Mouse (Mus musculus): ENCODE data around the gene Trak1. TPM values are rescaled to one million over a fixed set of nuclear protein-coding genes. Genes with fewer than 3 reads are reported as not detected.

The Trak1 gene
- polyA plus RNA-seq, 1 experiment, result 41.5 TPM

- Histone ChIP-seq H3K4me1 (ENCODE audit: control insufficient read depth, insufficient read depth, low read length) (no peaks in the 10 kb centered on the region), H3K4me3 (ENCODE audit: insufficient read depth, low read length) (no peak overlapping the region), H3K27ac (ENCODE audit: insufficient read depth, low read length) (no peak overlapping the region)
- no peak for TF ChIP-seq CTCF (IDR thresholded peaks at IDR 0.05; ENCODE audit: borderline replicate concordance, insufficient read depth, low read length)
- TF ChIP-seq POLR2A (IDR thresholded peaks at IDR 0.05; ENCODE audit: low read depth, low read length), result no peak
Measured at GRCm38 (mm10) chr9:121385749-121386350, 88.5 kb downstream of the Trak1 start.

- TF ChIP-seq CTCF (IDR thresholded peaks at IDR 0.05; ENCODE audit: borderline replicate concordance, insufficient read depth, low read length) (no peak), POLR2A (IDR thresholded peaks at IDR 0.05; ENCODE audit: low read depth, low read length) (no peak)
- Histone ChIP-seq H3K27ac (ENCODE audit: insufficient read depth, low read length) (no peak overlapping the region), H3K4me1 (ENCODE audit: control insufficient read depth, insufficient read depth, low read length) (no peaks in the 10 kb centered on the region), H3K4me3 (ENCODE audit: insufficient read depth, low read length) (no peak overlapping the region)
Measured at GRCm38 (mm10) chr9:121387539-121388272, 90.4 kb downstream of the Trak1 start.

GRCm38 (mm10) chr9:121388273-121388931 is 91.1 kb downstream of the Trak1 start:
- no peaks in the 10 kb centered on the region for H3K4me1 ChIP-seq (ENCODE audit: control insufficient read depth, insufficient read depth, low read length)
- H3K4me3 ChIP-seq (ENCODE audit: insufficient read depth, low read length), result no peak overlapping the region
- TF ChIP-seq CTCF (IDR thresholded peaks at IDR 0.05; ENCODE audit: borderline replicate concordance, insufficient read depth, low read length), result no peak
- no peak for TF ChIP-seq POLR2A (IDR thresholded peaks at IDR 0.05; ENCODE audit: low read depth, low read length)
- H3K27ac ChIP-seq (ENCODE audit: insufficient read depth, low read length), result no peak overlapping the region

- TF ChIP-seq CTCF (IDR thresholded peaks at IDR 0.05; ENCODE audit: borderline replicate concordance, insufficient read depth, low read length), result no peak
- no peak for TF ChIP-seq POLR2A (IDR thresholded peaks at IDR 0.05; ENCODE audit: low read depth, low read length)
- Histone ChIP-seq H3K27ac (ENCODE audit: insufficient read depth, low read length) (no peak overlapping the region), H3K4me1 (ENCODE audit: control insufficient read depth, insufficient read depth, low read length) (no peaks in the 10 kb centered on the region), H3K4me3 (ENCODE audit: insufficient read depth, low read length) (no peak overlapping the region)
Measured at GRCm38 (mm10) chr9:121389258-121389657, 92.0 kb downstream of the Trak1 start.

GRCm38 (mm10) chr9:121391898-121392297 is 94.6 kb downstream of the Trak1 start:
- Histone ChIP-seq H3K4me1 (ENCODE audit: control insufficient read depth, insufficient read depth, low read length) (peaks cover 3% of the 10 kb centered on the region; the same call in 1 of the 2 replicates), H3K27ac (ENCODE audit: insufficient read depth, low read length) (no peak overlapping the region), H3K4me3 (ENCODE audit: insufficient read depth, low read length) (no peak overlapping the region)
- TF ChIP-seq CTCF (IDR thresholded peaks at IDR 0.05; ENCODE audit: borderline replicate concordance, insufficient read depth, low read length), result 0 out of 2 replicates have a peak, but pooled peaks have one; percentile 9
- TF ChIP-seq POLR2A (IDR thresholded peaks at IDR 0.05; ENCODE audit: low read depth, low read length), result no peak

GRCm38 (mm10) chr9:121392427-121392826 is 95.1 kb downstream of the Trak1 start:
- no peak overlapping the region for H3K4me3 ChIP-seq (ENCODE audit: insufficient read depth, low read length)
- H3K27ac ChIP-seq (ENCODE audit: insufficient read depth, low read length), result no peak overlapping the region
- TF ChIP-seq CTCF (IDR thresholded peaks at IDR 0.05; ENCODE audit: borderline replicate concordance, insufficient read depth, low read length) (peak; percentile 65; the same call in 1 of the 2 replicates), POLR2A (IDR thresholded peaks at IDR 0.05; ENCODE audit: low read depth, low read length) (no peak)
- peaks cover 3% of the 10 kb centered on the region; the same call in 1 of the 2 replicates for H3K4me1 ChIP-seq (ENCODE audit: control insufficient read depth, insufficient read depth, low read length)

- H3K4me3 ChIP-seq (ENCODE audit: insufficient read depth, low read length), result no peak overlapping the region
- no peak overlapping the region for H3K27ac ChIP-seq (ENCODE audit: insufficient read depth, low read length)
- peaks cover 3% of the 10 kb centered on the region; the same call in 1 of the 2 replicates for H3K4me1 ChIP-seq (ENCODE audit: control insufficient read depth, insufficient read depth, low read length)
- peak; percentile 27; the same call in 1 of the 2 replicates for TF ChIP-seq CTCF (IDR thresholded peaks at IDR 0.05; ENCODE audit: borderline replicate concordance, insufficient read depth, low read length)
- no peak for TF ChIP-seq POLR2A (IDR thresholded peaks at IDR 0.05; ENCODE audit: low read depth, low read length)
Measured at GRCm38 (mm10) chr9:121393104-121393503, 95.8 kb downstream of the Trak1 start.

GRCm38 (mm10) chr9:121394882-121395281 is 97.6 kb downstream of the Trak1 start:
- Histone ChIP-seq H3K4me3 (ENCODE audit: insufficient read depth, low read length) (no peak overlapping the region), H3K4me1 (ENCODE audit: control insufficient read depth, insufficient read depth, low read length) (peaks cover 3% of the 10 kb centered on the region; the same call in 1 of the 2 replicates), H3K27ac (ENCODE audit: insufficient read depth, low read length) (no peak overlapping the region)
- TF ChIP-seq POLR2A (IDR thresholded peaks at IDR 0.05; ENCODE audit: low read depth, low read length) (no peak), CTCF (IDR thresholded peaks at IDR 0.05; ENCODE audit: borderline replicate concordance, insufficient read depth, low read length) (no peak)

GRCm38 (mm10) chr9:121395812-121396211 is 98.5 kb downstream of the Trak1 start:
- no peak for TF ChIP-seq CTCF (IDR thresholded peaks at IDR 0.05; ENCODE audit: borderline replicate concordance, insufficient read depth, low read length)
- no peak for TF ChIP-seq POLR2A (IDR thresholded peaks at IDR 0.05; ENCODE audit: low read depth, low read length)
- Histone ChIP-seq H3K4me3 (ENCODE audit: insufficient read depth, low read length) (no peak overlapping the region), H3K4me1 (ENCODE audit: control insufficient read depth, insufficient read depth, low read length) (peaks cover 3% of the 10 kb centered on the region; the same call in 1 of the 2 replicates), H3K27ac (ENCODE audit: insufficient read depth, low read length) (no peak overlapping the region)
